Mouse (Mus musculus): ENCODE measurements around the gene Cadps. TPM values are rescaled to one million over a fixed set of nuclear protein-coding genes. Genes with fewer than 3 reads are reported as not detected.

Gene Cadps
- polyA plus RNA-seq (2012; rRNA removed): 187 and 207 TPM in 2 replicates

DNA sequence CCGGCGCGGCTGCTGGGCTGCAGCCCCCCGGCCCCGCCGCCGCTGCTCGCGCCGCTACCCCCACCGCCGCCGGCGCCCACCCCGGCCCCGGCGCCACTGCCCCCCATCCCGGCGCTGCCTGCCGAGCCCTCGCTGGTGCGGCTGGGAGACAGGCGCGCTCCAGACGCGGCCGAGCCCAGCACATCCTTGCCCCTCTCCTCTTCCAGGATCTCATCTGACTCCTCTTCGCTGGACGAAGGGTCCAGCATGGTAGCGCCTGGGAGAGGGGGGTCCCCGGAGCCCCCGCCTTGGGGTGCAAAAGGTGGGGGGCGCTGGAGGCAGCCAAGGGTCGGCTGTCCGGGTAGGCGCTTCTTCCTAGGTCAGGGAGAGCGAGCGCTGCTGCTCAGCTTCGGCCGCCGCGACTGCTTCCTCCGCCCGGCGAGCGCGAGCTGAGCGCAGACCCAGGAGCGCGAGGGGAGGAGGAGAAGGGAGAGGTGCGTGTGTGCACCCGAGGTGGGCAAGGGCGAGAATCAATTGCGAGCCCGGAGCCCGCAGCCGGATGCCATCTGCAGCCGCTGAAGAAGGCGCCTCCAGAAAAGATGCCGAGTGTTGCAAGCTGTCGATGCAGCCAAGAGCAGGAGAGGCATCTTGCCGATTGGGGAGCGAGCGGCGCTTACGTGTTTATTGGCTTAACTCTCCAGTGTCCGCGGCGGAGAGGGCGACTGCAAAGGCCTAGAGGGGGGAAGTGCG lies at the start of gene Cadps:
Cadps (minus strand) TSS at position 589 of the 729 bp plus-strand sequence.
- Histone ChIP-seq H3K4me1 (ENCODE audit: control insufficient read depth, insufficient read depth, low read length) (peaks cover 2% of the 10 kb centered on the region; the same call in 1 of the 2 replicates), H3K4me3 (ENCODE audit: insufficient read depth, low read length) (peak within 1 kb of the TSS; percentile 78), H3K27ac (ENCODE audit: insufficient read depth, low read length) (peak within 1 kb of the TSS; percentile 96)
- TF ChIP-seq CTCF (IDR thresholded peaks at IDR 0.05; ENCODE audit: extremely low read depth, insufficient read depth, low read length) (no peak), POLR2A (IDR thresholded peaks at IDR 0.05; ENCODE audit: extremely low read depth, insufficient read depth, low read length) (peak; percentile 96)

- Histone ChIP-seq H3K4me1 (ENCODE audit: control insufficient read depth, insufficient read depth, low read length) (no peaks in the 10 kb centered on the region; the same call in 1 of the 2 replicates), H3K27ac (ENCODE audit: insufficient read depth, low read length) (no peak overlapping the region), H3K4me3 (ENCODE audit: insufficient read depth, low read length) (no peak overlapping the region)
- TF ChIP-seq CTCF (IDR thresholded peaks at IDR 0.05; ENCODE audit: extremely low read depth, insufficient read depth, low read length): no peak
- no peak for TF ChIP-seq POLR2A (IDR thresholded peaks at IDR 0.05; ENCODE audit: extremely low read depth, insufficient read depth, low read length)
Observed at GRCm38 (mm10) chr14:12869605-12870004, 46.7 kb upstream of the Cadps start.

- no peak for TF ChIP-seq CTCF (IDR thresholded peaks at IDR 0.05; ENCODE audit: extremely low read depth, insufficient read depth, low read length)
- TF ChIP-seq POLR2A (IDR thresholded peaks at IDR 0.05; ENCODE audit: extremely low read depth, insufficient read depth, low read length): no peak
- no peaks in the 10 kb centered on the region; the same call in 1 of the 2 replicates for H3K4me1 ChIP-seq (ENCODE audit: control insufficient read depth, insufficient read depth, low read length)
- H3K27ac ChIP-seq (ENCODE audit: insufficient read depth, low read length): no peak overlapping the region
- no peak overlapping the region for H3K4me3 ChIP-seq (ENCODE audit: insufficient read depth, low read length)
Observed at GRCm38 (mm10) chr14:12865258-12865657, 42.4 kb upstream of the Cadps start.

GRCm38 (mm10) chr14:12843860-12844259 lies 21.0 kb upstream of the Cadps start:
- TF ChIP-seq POLR2A (IDR thresholded peaks at IDR 0.05; ENCODE audit: extremely low read depth, insufficient read depth, low read length) (no peak), CTCF (IDR thresholded peaks at IDR 0.05; ENCODE audit: extremely low read depth, insufficient read depth, low read length) (no peak)
- H3K4me1 ChIP-seq (ENCODE audit: control insufficient read depth, insufficient read depth, low read length): no peaks in the 10 kb centered on the region; the same call in 1 of the 2 replicates

GRCm38 (mm10) chr14:12839471-12839870 lies 16.6 kb upstream of the Cadps start:
- no peak overlapping the region for H3K4me3 ChIP-seq (ENCODE audit: insufficient read depth, low read length)
- no peak overlapping the region for H3K27ac ChIP-seq (ENCODE audit: insufficient read depth, low read length)
- TF ChIP-seq POLR2A (IDR thresholded peaks at IDR 0.05; ENCODE audit: extremely low read depth, insufficient read depth, low read length): no peak
- TF ChIP-seq CTCF (IDR thresholded peaks at IDR 0.05; ENCODE audit: extremely low read depth, insufficient read depth, low read length): no peak
- no peaks in the 10 kb centered on the region; the same call in 1 of the 2 replicates for H3K4me1 ChIP-seq (ENCODE audit: control insufficient read depth, insufficient read depth, low read length)

More at GRCm38 (mm10) chr14:12843860-12844259, 21.0 kb upstream of the Cadps start:
- Histone ChIP-seq H3K27ac (ENCODE audit: insufficient read depth, low read length) (no peak overlapping the region), H3K4me3 (ENCODE audit: insufficient read depth, low read length) (no peak overlapping the region)

DNA sequence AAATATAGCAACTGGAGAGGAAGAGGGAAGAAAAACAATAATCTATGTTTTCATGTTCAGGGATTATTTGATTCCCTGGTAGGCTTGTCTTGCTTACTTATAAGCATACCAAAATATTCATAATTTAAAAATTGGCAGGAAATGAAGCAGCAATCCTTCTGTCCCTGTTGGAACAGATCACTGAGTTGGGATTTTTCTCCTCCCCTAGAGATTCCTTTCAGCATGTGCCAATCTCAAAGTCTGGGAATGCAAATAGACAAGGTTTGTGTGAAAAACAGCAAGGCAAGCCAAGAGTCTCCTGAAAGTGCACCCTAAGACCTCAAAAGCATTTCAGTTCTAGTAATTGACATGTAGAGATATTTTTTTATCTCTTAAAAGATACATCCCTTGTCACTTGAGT lies 16.1 kb upstream of the Cadps start:
- Histone ChIP-seq H3K4me1 (ENCODE audit: control insufficient read depth, insufficient read depth, low read length) (no peaks in the 10 kb centered on the region; the same call in 1 of the 2 replicates), H3K27ac (ENCODE audit: insufficient read depth, low read length) (no peak overlapping the region), H3K4me3 (ENCODE audit: insufficient read depth, low read length) (no peak overlapping the region)
- TF ChIP-seq CTCF (IDR thresholded peaks at IDR 0.05; ENCODE audit: extremely low read depth, insufficient read depth, low read length) (no peak), POLR2A (IDR thresholded peaks at IDR 0.05; ENCODE audit: extremely low read depth, insufficient read depth, low read length) (no peak)

GRCm38 (mm10) chr14:12838323-12838722 lies 15.4 kb upstream of the Cadps start:
- Histone ChIP-seq H3K27ac (ENCODE audit: insufficient read depth, low read length) (no peak overlapping the region), H3K4me1 (ENCODE audit: control insufficient read depth, insufficient read depth, low read length) (no peaks in the 10 kb centered on the region), H3K4me3 (ENCODE audit: insufficient read depth, low read length) (no peak overlapping the region)
- no peak for TF ChIP-seq CTCF (IDR thresholded peaks at IDR 0.05; ENCODE audit: extremely low read depth, insufficient read depth, low read length)
- no peak for TF ChIP-seq POLR2A (IDR thresholded peaks at IDR 0.05; ENCODE audit: extremely low read depth, insufficient read depth, low read length)

GRCm38 (mm10) chr14:12837902-12838301 lies 15.0 kb upstream of the Cadps start:
- no peaks in the 10 kb centered on the region for H3K4me1 ChIP-seq (ENCODE audit: control insufficient read depth, insufficient read depth, low read length)
- TF ChIP-seq POLR2A (IDR thresholded peaks at IDR 0.05; ENCODE audit: extremely low read depth, insufficient read depth, low read length) (no peak), CTCF (IDR thresholded peaks at IDR 0.05; ENCODE audit: extremely low read depth, insufficient read depth, low read length) (no peak)
- no peak overlapping the region for H3K4me3 ChIP-seq (ENCODE audit: insufficient read depth, low read length)
- H3K27ac ChIP-seq (ENCODE audit: insufficient read depth, low read length): no peak overlapping the region

DNA sequence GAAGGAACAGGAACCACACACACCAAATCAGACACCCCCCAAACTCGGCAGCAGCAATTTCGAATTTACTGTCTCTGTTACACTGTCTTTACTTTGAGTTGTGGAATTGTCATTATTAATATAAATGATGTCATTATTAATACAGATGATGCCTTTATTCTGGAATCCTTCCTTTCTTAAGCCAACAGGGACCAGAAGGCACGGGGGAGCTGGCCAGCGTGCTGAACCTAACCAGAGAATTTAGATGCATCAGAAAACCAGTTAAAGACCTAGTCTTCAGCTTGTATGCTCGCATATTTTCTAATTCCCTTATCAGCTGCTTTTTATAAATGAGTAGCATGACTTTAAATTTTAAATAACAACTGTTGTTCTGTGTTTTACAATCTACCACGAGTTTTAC lies 902 bp upstream of the Cadps start:
- no peak overlapping the region for H3K27ac ChIP-seq (ENCODE audit: insufficient read depth, low read length)
- peaks cover 2% of the 10 kb centered on the region; the same call in 1 of the 2 replicates for H3K4me1 ChIP-seq (ENCODE audit: control insufficient read depth, insufficient read depth, low read length)
- H3K4me3 ChIP-seq (ENCODE audit: insufficient read depth, low read length): peak overlapping the region; percentile 78; the same call in 1 of the 2 replicates
- TF ChIP-seq CTCF (IDR thresholded peaks at IDR 0.05; ENCODE audit: extremely low read depth, insufficient read depth, low read length) (no peak), POLR2A (IDR thresholded peaks at IDR 0.05; ENCODE audit: extremely low read depth, insufficient read depth, low read length) (no peak)
